Mouse (Mus musculus): Measurements from ENCODE around the gene Nsd1. TPM values are rescaled to one million over a fixed set of nuclear protein-coding genes. Genes with fewer than 3 reads are reported as not detected.
"Not testable (repeated sequence)": the region's sequence is repeated elsewhere in the genome, so short reads cannot be mapped to it uniquely, and the experiment has no call there.

Gene Nsd1
- polyA plus RNA-seq, 1 experiment from 2014 or later, result 46.3 TPM

GRCm38 (mm10) chr13:55183382-55183781 lies 26.2 kb upstream of the Nsd1 start:
- Histone ChIP-seq H3K27me3 (replicated peaks; ENCODE audit: control insufficient read depth, insufficient read depth, low read length) (no peaks in the 10 kb centered on the region), H3K36me3 (ENCODE audit: control insufficient read depth, insufficient read depth, low read length) (no peaks in the 10 kb centered on the region), H3K4me1 (ENCODE audit: control insufficient read depth, insufficient read depth, low read depth, low read length) (no peaks in the 10 kb centered on the region), H3K9ac (ENCODE audit: low read depth, low read length) (no peak overlapping the region), H3K9me3 (ENCODE audit: control insufficient read depth, low read length) (no peaks in the 10 kb centered on the region), H3K4me3 (ENCODE audit: low read length) (no peak overlapping the region), H3K4me2 (ENCODE audit: low read length) (no peak overlapping the region), H3K27ac (ENCODE audit: low read depth, low read length) (no peak overlapping the region)
- ATAC-seq, result no peak
- WGBS, result 84% methylated on average over 6 of the region's 6 CpGs

- H3K4me1 ChIP-seq (ENCODE audit: control insufficient read depth, insufficient read depth, low read depth, low read length); ATAC-seq; H3K4me3 ChIP-seq (ENCODE audit: low read length); H3K4me2 ChIP-seq (ENCODE audit: low read length); H3K27me3 ChIP-seq (replicated peaks; ENCODE audit: control insufficient read depth, insufficient read depth, low read length); H3K27ac ChIP-seq (ENCODE audit: low read depth, low read length); H3K9ac ChIP-seq (ENCODE audit: low read depth, low read length); H3K36me3 ChIP-seq (ENCODE audit: control insufficient read depth, insufficient read depth, low read length); H3K9me3 ChIP-seq (ENCODE audit: control insufficient read depth, low read length): not testable (repeated sequence)
- WGBS, result 34% methylated on average over 2 of the region's 9 CpGs
Measured at GRCm38 (mm10) chr13:55187062-55187461, 22.5 kb upstream of the Nsd1 start.

GRCm38 (mm10) chr13:55189531-55190107 lies 20.0 kb upstream of the Nsd1 start:
- peak overlapping the region; percentile 73 for H3K9ac ChIP-seq (ENCODE audit: low read depth, low read length)
- H3K4me2 ChIP-seq (ENCODE audit: low read length), result peak overlapping the region; percentile 85
- peak overlapping the region; percentile 53 for H3K4me3 ChIP-seq (ENCODE audit: low read length)
- H3K9me3 ChIP-seq (ENCODE audit: control insufficient read depth, low read length), result no peaks in the 10 kb centered on the region
- no peaks in the 10 kb centered on the region for H3K36me3 ChIP-seq (ENCODE audit: control insufficient read depth, insufficient read depth, low read length)
- WGBS, result 6% methylated on average over 12 of the region's 12 CpGs
- H3K27me3 ChIP-seq (replicated peaks; ENCODE audit: control insufficient read depth, insufficient read depth, low read length), result no peaks in the 10 kb centered on the region
- peak overlapping the region; percentile 90 for H3K27ac ChIP-seq (ENCODE audit: low read depth, low read length)
- ATAC-seq, result no peak
- peaks cover 6% of the 10 kb centered on the region for H3K4me1 ChIP-seq (ENCODE audit: control insufficient read depth, insufficient read depth, low read depth, low read length)

GRCm38 (mm10) chr13:55190121-55190868 lies 19.3 kb upstream of the Nsd1 start:
- H3K36me3 ChIP-seq (ENCODE audit: control insufficient read depth, insufficient read depth, low read length), result no peaks in the 10 kb centered on the region
- H3K4me2 ChIP-seq (ENCODE audit: low read length), result peak overlapping the region; percentile 85
- H3K9ac ChIP-seq (ENCODE audit: low read depth, low read length), result peak overlapping the region; percentile 73
- peak overlapping the region; percentile 90 for H3K27ac ChIP-seq (ENCODE audit: low read depth, low read length)
- peak; percentile 100 for ATAC-seq
- H3K27me3 ChIP-seq (replicated peaks; ENCODE audit: control insufficient read depth, insufficient read depth, low read length), result no peaks in the 10 kb centered on the region
- WGBS, result 4% methylated on average over 34 of the region's 34 CpGs
- H3K4me3 ChIP-seq (ENCODE audit: low read length), result peak overlapping the region; percentile 53
- H3K9me3 ChIP-seq (ENCODE audit: control insufficient read depth, low read length), result no peaks in the 10 kb centered on the region
- H3K4me1 ChIP-seq (ENCODE audit: control insufficient read depth, insufficient read depth, low read depth, low read length), result peaks cover 6% of the 10 kb centered on the region

- H3K4me1 ChIP-seq (ENCODE audit: control insufficient read depth, insufficient read depth, low read depth, low read length), result peaks cover 6% of the 10 kb centered on the region
- no peaks in the 10 kb centered on the region for H3K9me3 ChIP-seq (ENCODE audit: control insufficient read depth, low read length)
- H3K27ac ChIP-seq (ENCODE audit: low read depth, low read length), result no peak overlapping the region
- H3K36me3 ChIP-seq (ENCODE audit: control insufficient read depth, insufficient read depth, low read length), result no peaks in the 10 kb centered on the region
- no peak overlapping the region for H3K4me3 ChIP-seq (ENCODE audit: low read length)
- H3K4me2 ChIP-seq (ENCODE audit: low read length), result no peak overlapping the region
- no peak for ATAC-seq
- 90% methylated on average over 5 of the region's 5 CpGs for WGBS
- no peak overlapping the region for H3K9ac ChIP-seq (ENCODE audit: low read depth, low read length)
- no peaks in the 10 kb centered on the region for H3K27me3 ChIP-seq (replicated peaks; ENCODE audit: control insufficient read depth, insufficient read depth, low read length)
Measured at GRCm38 (mm10) chr13:55191535-55191934, 18.0 kb upstream of the Nsd1 start.

GRCm38 (mm10) chr13:55202758-55203157 lies 6.8 kb upstream of the Nsd1 start:
- H3K9me3 ChIP-seq (ENCODE audit: control insufficient read depth, low read length); H3K9ac ChIP-seq (ENCODE audit: low read depth, low read length); H3K4me3 ChIP-seq (ENCODE audit: low read length); H3K36me3 ChIP-seq (ENCODE audit: control insufficient read depth, insufficient read depth, low read length); H3K4me1 ChIP-seq (ENCODE audit: control insufficient read depth, insufficient read depth, low read depth, low read length); H3K27me3 ChIP-seq (replicated peaks; ENCODE audit: control insufficient read depth, insufficient read depth, low read length); H3K4me2 ChIP-seq (ENCODE audit: low read length); H3K27ac ChIP-seq (ENCODE audit: low read depth, low read length); ATAC-seq: not testable (repeated sequence)
- WGBS, result 84% methylated on average over 4 of the region's 4 CpGs

GRCm38 (mm10) chr13:55203740-55204139 lies 5.8 kb upstream of the Nsd1 start:
- Histone ChIP-seq H3K36me3 (ENCODE audit: control insufficient read depth, insufficient read depth, low read length) (no peaks in the 10 kb centered on the region), H3K9ac (ENCODE audit: low read depth, low read length) (no peak overlapping the region), H3K27me3 (replicated peaks; ENCODE audit: control insufficient read depth, insufficient read depth, low read length) (no peaks in the 10 kb centered on the region), H3K4me3 (ENCODE audit: low read length) (no peak overlapping the region), H3K27ac (ENCODE audit: low read depth, low read length) (no peak overlapping the region), H3K4me2 (ENCODE audit: low read length) (no peak overlapping the region), H3K9me3 (ENCODE audit: control insufficient read depth, low read length) (no peaks in the 10 kb centered on the region), H3K4me1 (ENCODE audit: control insufficient read depth, insufficient read depth, low read depth, low read length) (no peaks in the 10 kb centered on the region)
- 87% methylated on average over 9 of the region's 9 CpGs for WGBS
- ATAC-seq, result no peak

- H3K4me3 ChIP-seq (ENCODE audit: low read length), result no peak overlapping the region
- no peak for ATAC-seq
- no peak overlapping the region for H3K27ac ChIP-seq (ENCODE audit: low read depth, low read length)
- H3K9ac ChIP-seq (ENCODE audit: low read depth, low read length), result no peak overlapping the region
- H3K9me3 ChIP-seq (ENCODE audit: control insufficient read depth, low read length), result no peaks in the 10 kb centered on the region
- H3K4me1 ChIP-seq (ENCODE audit: control insufficient read depth, insufficient read depth, low read depth, low read length), result peaks cover 2% of the 10 kb centered on the region; the same call in 1 of the 2 replicates
- no peak overlapping the region for H3K4me2 ChIP-seq (ENCODE audit: low read length)
- WGBS, result 83% methylated on average over 11 of the region's 11 CpGs
- H3K36me3 ChIP-seq (ENCODE audit: control insufficient read depth, insufficient read depth, low read length), result no peaks in the 10 kb centered on the region
- H3K27me3 ChIP-seq (replicated peaks; ENCODE audit: control insufficient read depth, insufficient read depth, low read length), result no peaks in the 10 kb centered on the region
Measured at GRCm38 (mm10) chr13:55204667-55205389, 4.8 kb upstream of the Nsd1 start.

- H3K4me3 ChIP-seq (ENCODE audit: low read length), result no peak overlapping the region
- no peak overlapping the region for H3K27ac ChIP-seq (ENCODE audit: low read depth, low read length)
- no peaks in the 10 kb centered on the region for H3K27me3 ChIP-seq (replicated peaks; ENCODE audit: control insufficient read depth, insufficient read depth, low read length)
- H3K9me3 ChIP-seq (ENCODE audit: control insufficient read depth, low read length), result no peaks in the 10 kb centered on the region
- ATAC-seq, result no peak
- H3K36me3 ChIP-seq (ENCODE audit: control insufficient read depth, insufficient read depth, low read length), result no peaks in the 10 kb centered on the region
- 85% methylated on average over 6 of the region's 6 CpGs for WGBS
- H3K4me2 ChIP-seq (ENCODE audit: low read length), result no peak overlapping the region
- H3K9ac ChIP-seq (ENCODE audit: low read depth, low read length), result no peak overlapping the region
- H3K4me1 ChIP-seq (ENCODE audit: control insufficient read depth, insufficient read depth, low read depth, low read length), result peaks cover 10% of the 10 kb centered on the region
Measured at GRCm38 (mm10) chr13:55205448-55206205, 4.0 kb upstream of the Nsd1 start.
